Mouse (Mus musculus) neural tube, embryonic 13.5 days (tissue): ENCODE results near the gene Vamp3. TPM values are rescaled to one million over a fixed set of nuclear protein-coding genes. Genes with fewer than 3 reads are reported as not detected.

Source experiments
- ATAC-seq: fragments of 200-750 bp; cut with Nextera tagmentation; 2 replicates; pipeline ENCODE4 v1.8.0; 2017; ENCODE audit warnings: low read depth, mild to moderate bottlenecking, moderate TSS enrichment, moderate library complexity
- H3K27ac ChIP-seq: fragments of 300-500 bp; sonication (generic); replicated peaks from 2 replicates; pipeline ENCODE4 v1.5.1; 2015; ENCODE audit warnings: moderate library complexity, mild to moderate bottlenecking, inconsistent platforms
- H3K27me3 ChIP-seq: fragments of 300-500 bp; sonication (generic); 2 replicates; pipeline ENCODE4 v1.6.1; 2015; ENCODE audit warnings: mild to moderate bottlenecking, inconsistent platforms
- H3K36me3 ChIP-seq: fragments of 300-500 bp; sonication (generic); 2 replicates; pipeline ENCODE4 v1.6.1; 2015; ENCODE audit warnings: mild to moderate bottlenecking, inconsistent platforms
- H3K4me1 ChIP-seq: fragments of 300-500 bp; sonication (generic); replicated peaks from 2 replicates; pipeline ENCODE4 v1.6.1; 2015; ENCODE audit warnings: inconsistent platforms
- H3K4me2 ChIP-seq: fragments of 300-500 bp; sonication (generic); 2 replicates; pipeline ENCODE4 v1.6.1; 2015; ENCODE audit warnings: inconsistent platforms, mild to moderate bottlenecking, moderate library complexity
- H3K4me3 ChIP-seq: fragments of 300-500 bp; sonication (generic); 2 replicates; pipeline ENCODE4 v1.5.1; 2015; ENCODE audit warnings: mild to moderate bottlenecking, inconsistent platforms
- H3K9ac ChIP-seq: fragments of 300-500 bp; sonication (generic); 2 replicates; pipeline ENCODE4 v1.6.1; 2015; ENCODE audit warnings: moderate library complexity, mild to moderate bottlenecking, inconsistent platforms
- H3K9me3 ChIP-seq: fragments of 300-500 bp; sonication (generic); 2 replicates; pipeline ENCODE4 v1.6.1; 2016; ENCODE audit warnings: inconsistent platforms
- WGBS: fragments of 180-500 bp; shearing (Covaris S2); methylation state at CpG from one replicate; pipeline ENCODE4 v1.1.7; 2015; 5-methylcytosine and 5-hydroxymethylcytosine counted together
- polyA plus RNA-seq: library from polyadenylated mRNA; unstranded; fragments of >200 nt; fragmentation: Nextera tagmentation; extraction: Ambion mirVana; gene quantifications from 2 replicates; pipeline ENCODE4 v1.2.1, GENCODE M21; 2015

Vamp3 gene
- polyA plus RNA-seq, 1 experiment from 2014 or later: 55.6 TPM

GRCm38 (mm10) chr4:151001397-151001796 lies 56.4 kb downstream of the Vamp3 start:
- no peak overlapping the region for H3K9ac ChIP-seq
- H3K9me3 ChIP-seq: no peaks in the 10 kb centered on the region
- 78% methylated on average over 13 of the region's 13 CpGs for WGBS
- peaks cover 7% of the 10 kb centered on the region; the same call in 1 of the 2 replicates for H3K36me3 ChIP-seq
- no peak for ATAC-seq
- no peak overlapping the region for H3K4me3 ChIP-seq
- no peaks in the 10 kb centered on the region; the same call in 1 of the 2 replicates for H3K4me1 ChIP-seq
- H3K27me3 ChIP-seq: no peaks in the 10 kb centered on the region
- no peak overlapping the region for H3K27ac ChIP-seq
- no peak overlapping the region for H3K4me2 ChIP-seq

- no peak for ATAC-seq
- H3K36me3 ChIP-seq: no peaks in the 10 kb centered on the region
- no peaks in the 10 kb centered on the region for H3K9me3 ChIP-seq
These were observed 59.1 kb downstream of the Vamp3 start for GRCm38 (mm10) chr4:150998626-150999025.

More at GRCm38 (mm10) chr4:150998626-150999025, 59.1 kb downstream of the Vamp3 start:
- H3K4me2 ChIP-seq: no peak overlapping the region
- H3K27ac ChIP-seq: no peak overlapping the region
- H3K9ac ChIP-seq: no peak overlapping the region
- no peaks in the 10 kb centered on the region; the same call in 1 of the 2 replicates for H3K4me1 ChIP-seq
- no peak overlapping the region for H3K4me3 ChIP-seq
- no peaks in the 10 kb centered on the region for H3K27me3 ChIP-seq
- WGBS: 91% methylated on average over 9 of the region's 9 CpGs

Other genes with a start within 250 kb of the Vamp3 start
- 57.9 and 60.4 TPM in 2 replicates for gene Errfi1, start 204.0 kb downstream of the Vamp3 start, polyA plus RNA-seq
- gene Park7, start 143.5 kb downstream of the Vamp3 start, polyA plus RNA-seq: 369 and 374 TPM in 2 replicates
- 0.29 and 0.50 TPM in 2 replicates for gene Tnfrsf9, start 143.4 kb downstream of the Vamp3 start, polyA plus RNA-seq
- 0.81 and 1.3 TPM in 2 replicates for gene Uts2, start 60.9 kb downstream of the Vamp3 start, polyA plus RNA-seq
- gene Per3, start 13.3 kb downstream of the Vamp3 start, polyA plus RNA-seq: 3.7 and 3.9 TPM in 2 replicates
- 0.36 TPM in 1 of 2 replicates, not detected in the other for gene Gm13090, start 31.6 kb upstream of the Vamp3 start, polyA plus RNA-seq